ENCODE assay signal across 25 mouse cellular contexts in genomic region chr8:69876097-69876496, GRCm38 (mm10). TPM values are rescaled to one million over a fixed set of nuclear protein-coding genes. Genes with fewer than 3 reads are reported as not detected.
A peak's percentile ranks its signal among the peaks of the same experiment; 100 is the strongest.
DNase-seq lines count a peak whose midpoint lies in the region; ATAC-seq lines count a peak whose summit lies in the region.
"Had no signal": no experiment of that assay in that cellular context is flagged by ENCODE, and none has a peak within 500 bp of the region (broad histone marks: within the 10 kb centered on the region; RNA-seq: fewer than 3 reads in every experiment).

No protein-coding gene starts in this region.

- H3K9ac ChIP-seq in embryonic facial prominence, embryonic 13.5 days = 0 out of 2 replicates have a peak overlapping the region, but pooled peaks have one; percentile 16
- H3K9ac ChIP-seq in liver, embryonic 11.5 days (ENCODE audit: low read depth, low read length) = no peak overlapping the region
- H3K9ac ChIP-seq: heart, embryonic 12.5 days; hindbrain, embryonic 12.5 days had no signal

- no peak overlapping the region for H3K4me2 ChIP-seq in embryonic facial prominence, embryonic 13.5 days
- H3K4me2 ChIP-seq in liver, embryonic 11.5 days = no peak overlapping the region
- H3K4me2 ChIP-seq: heart, embryonic 12.5 days; hindbrain, embryonic 12.5 days had no signal

- no peaks in the 10 kb centered on the region for H3K9me3 ChIP-seq in embryonic facial prominence, embryonic 13.5 days
- no peaks in the 10 kb centered on the region for H3K9me3 ChIP-seq in liver, embryonic 11.5 days (ENCODE audit: control insufficient read depth, low read length)
- H3K9me3 ChIP-seq: heart, embryonic 12.5 days; hindbrain, embryonic 12.5 days had no signal

- ATAC-seq in embryonic facial prominence, embryonic 13.5 days (ENCODE audit: insufficient number of reproducible peaks, insufficient read depth, low FRiP score, low TSS enrichment, low read depth) = no peak
- ATAC-seq in liver, embryonic 11.5 days (replicated peaks; ENCODE audit: low FRiP score) = no peak
- ATAC-seq: activated CD4-positive, CD25-positive, alpha-beta regulatory T cell, adult 4 months; CD4-positive, CD25-positive, alpha-beta regulatory T cell, adult 4 months; forebrain, embryonic 14.5 days; hindbrain, embryonic 16.5 days; Patski had no signal

- DNase-seq in gastrocnemius, postnatal 14 days = peak; percentile 57
- DNase-seq in gastrocnemius, adult 18-20 months (ENCODE audit: low spot score) = no peak
- DNase-seq in 3134 (ENCODE audit: extremely low read depth, insufficient read length, low spot score) = peak; percentile 55
- DNase-seq in Muller cell, postnatal 12 days (ENCODE audit: inconsistent ontology term) = peak; percentile 75
- no peak for DNase-seq in yolk sac, embryonic 10.5 days (ENCODE audit: low spot score)
- no peak for DNase-seq in retina, embryonic 14.5 days (ENCODE audit: low spot score)
- no peak for DNase-seq in liver, embryonic 11.5 days (ENCODE audit: low spot score)
- DNase-seq: adrenal gland, postnatal 14 days; B cell, adult 2 months; cerebellum, adult 11-12 months; cerebellum, adult 9-11 months; cerebellum, postnatal 36 days; heart, adult 18-20 months; heart, postnatal 4 days; kidney, adult 11 months had no signal

- intact Hi-C loops in gastrocnemius, postnatal 14 days (cut with DNase I; ENCODE audit: low total_unique reads) = no loop called here

- peaks cover 3% of the 10 kb centered on the region for H3K4me1 ChIP-seq in embryonic facial prominence, embryonic 13.5 days
- H3K4me1 ChIP-seq in liver, embryonic 11.5 days (replicated peaks; ENCODE audit: control insufficient read depth, insufficient read depth, low read length) = no peaks in the 10 kb centered on the region; the same call in 1 of the 2 replicates
- H3K4me1 ChIP-seq: hindbrain, embryonic 12.5 days had no signal

- no peak overlapping the region for H3K4me3 ChIP-seq in embryonic facial prominence, embryonic 13.5 days
- no peak overlapping the region for H3K4me3 ChIP-seq in liver, embryonic 11.5 days (ENCODE audit: low read depth, low read length)
- H3K4me3 ChIP-seq: forebrain, embryonic 10.5 days; heart, embryonic 12.5 days; hindbrain, embryonic 12.5 days had no signal

- no peaks in the 10 kb centered on the region for H3K36me3 ChIP-seq in embryonic facial prominence, embryonic 13.5 days
- H3K36me3 ChIP-seq in liver, embryonic 11.5 days (ENCODE audit: control insufficient read depth, insufficient read depth, low read length) = no peaks in the 10 kb centered on the region
- H3K36me3 ChIP-seq: G1E; heart, embryonic 12.5 days had no signal

- H3K27me3 ChIP-seq in embryonic facial prominence, embryonic 13.5 days = peaks cover 53% of the 10 kb centered on the region
- peaks cover 40% of the 10 kb centered on the region for H3K27me3 ChIP-seq in liver, embryonic 11.5 days (replicated peaks; ENCODE audit: control insufficient read depth, insufficient read depth, low read length)
- H3K27me3 ChIP-seq: Patski had no signal

- no peak overlapping the region for H3K27ac ChIP-seq in embryonic facial prominence, embryonic 13.5 days
- H3K27ac ChIP-seq in liver, embryonic 11.5 days (ENCODE audit: low read depth, low read length) = no peak overlapping the region
- H3K27ac ChIP-seq: forebrain, embryonic 10.5 days; hindbrain, embryonic 12.5 days had no signal

- 28% methylated on average over 10 of the region's 10 CpGs for WGBS in embryonic facial prominence, embryonic 13.5 days
- WGBS in liver, embryonic 11.5 days = 43% methylated on average over 10 of the region's 10 CpGs

RNA-seq across cellular contexts. Expression of gene Cilp2, which starts 11.4 kb away (rescaled TPM):
- total RNA-seq in gastrocnemius, postnatal 14 days (2021) = 10 to 100 TPM; 26.6 to 27.8 TPM
- total RNA-seq in gastrocnemius, adult 18-20 months (2021) = 1 to 10 TPM; 2.5 to 2.7 TPM
- polyA plus RNA-seq in embryonic facial prominence, embryonic 13.5 days (2015; fragmentation: Nextera tagmentation; extraction: Ambion mirVana) = 0.96 and 1.1 TPM in 2 replicates
- 0.48 and 0.56 TPM in 2 replicates for polyA plus RNA-seq in liver, embryonic 11.5 days (2014; fragmentation: Nextera tagmentation; extraction: Ambion mirVana)
- polyA plus RNA-seq: activated CD4-positive, CD25-positive, alpha-beta regulatory T cell, adult 4 months; CD4-positive, CD25-positive, alpha-beta regulatory T cell, adult 4 months had no signal

RNA-seq across cellular contexts. Expression of gene Tssk6, which starts 25.9 kb away (rescaled TPM):
- total RNA-seq in gastrocnemius, postnatal 14 days (2021) = under 1 TPM in 1 of 2 experiments, not detected in 1; 0.31 TPM
- total RNA-seq in gastrocnemius, adult 18-20 months (2021) = not detected
- polyA plus RNA-seq in embryonic facial prominence, embryonic 13.5 days (2015; fragmentation: Nextera tagmentation; extraction: Ambion mirVana) = 4.5 and 4.7 TPM in 2 replicates
- polyA plus RNA-seq in liver, embryonic 11.5 days (2014; fragmentation: Nextera tagmentation; extraction: Ambion mirVana) = 4.5 and 5.2 TPM in 2 replicates
- polyA plus RNA-seq: activated CD4-positive, CD25-positive, alpha-beta regulatory T cell, adult 4 months had no signal

RNA-seq across cellular contexts. Expression of gene Ndufa13, which starts 26.3 kb away (rescaled TPM):
- total RNA-seq in gastrocnemius, postnatal 14 days (2021) = 100 to 1,000 TPM; 265 to 294 TPM
- total RNA-seq in gastrocnemius, adult 18-20 months (2021) = 100 to 1,000 TPM; 347 to 364 TPM
- 178 and 184 TPM in 2 replicates for polyA plus RNA-seq in embryonic facial prominence, embryonic 13.5 days (2015; fragmentation: Nextera tagmentation; extraction: Ambion mirVana)
- polyA plus RNA-seq in liver, embryonic 11.5 days (2014; fragmentation: Nextera tagmentation; extraction: Ambion mirVana) = 145 and 159 TPM in 2 replicates

RNA-seq across cellular contexts. Expression of gene Yjefn3, which starts 26.4 kb away (rescaled TPM):
- 10 to 100 TPM in 1 of 2 experiments, 1 to 10 TPM in 1; 7.8 to 10.2 TPM for total RNA-seq in gastrocnemius, postnatal 14 days (2021)
- total RNA-seq in gastrocnemius, adult 18-20 months (2021) = 1 to 10 TPM; 8.3 to 9.7 TPM
- polyA plus RNA-seq in embryonic facial prominence, embryonic 13.5 days (2015; fragmentation: Nextera tagmentation; extraction: Ambion mirVana) = 3.6 TPM in 2 replicates
- polyA plus RNA-seq in liver, embryonic 11.5 days (2014; fragmentation: Nextera tagmentation; extraction: Ambion mirVana) = 1.7 and 1.9 TPM in 2 replicates

RNA-seq across cellular contexts. Expression of gene Pbx4, which starts 43.8 kb away (rescaled TPM):
- under 1 TPM in 1 of 2 experiments, not detected in 1; 0.37 TPM for total RNA-seq in gastrocnemius, postnatal 14 days (2021)
- total RNA-seq in gastrocnemius, adult 18-20 months (2021) = not detected
- 8.7 and 9.7 TPM in 2 replicates for polyA plus RNA-seq in embryonic facial prominence, embryonic 13.5 days (2015; fragmentation: Nextera tagmentation; extraction: Ambion mirVana)
- 5.6 and 6.3 TPM in 2 replicates for polyA plus RNA-seq in liver, embryonic 11.5 days (2014; fragmentation: Nextera tagmentation; extraction: Ambion mirVana)
- total RNA-seq: heart, adult 18-20 months had no signal

Comparison
In these comparisons a context has a peak if more than half of its experiments do, and no peak if none do; other contexts are left out.
1. DNase-seq: peak in gastrocnemius, postnatal 14 days (single experiment), 3134 (single experiment) and Muller cell, postnatal 12 days (single experiment); none in gastrocnemius, adult 18-20 months (single experiment), yolk sac, embryonic 10.5 days (single experiment), retina, embryonic 14.5 days (single experiment) and liver, embryonic 11.5 days (single experiment).
2. RNA of gene Cilp2, which starts 11.4 kb away (total RNA-seq): 26.6 to 27.8 TPM in gastrocnemius, postnatal 14 days; 2.5 to 2.7 TPM in gastrocnemius, adult 18-20 months; every median in the first group is over 4 times any median in the second.